Mouse (Mus musculus): ENCODE results near the gene Dab2ip.

Gene Dab2ip

DNA sequence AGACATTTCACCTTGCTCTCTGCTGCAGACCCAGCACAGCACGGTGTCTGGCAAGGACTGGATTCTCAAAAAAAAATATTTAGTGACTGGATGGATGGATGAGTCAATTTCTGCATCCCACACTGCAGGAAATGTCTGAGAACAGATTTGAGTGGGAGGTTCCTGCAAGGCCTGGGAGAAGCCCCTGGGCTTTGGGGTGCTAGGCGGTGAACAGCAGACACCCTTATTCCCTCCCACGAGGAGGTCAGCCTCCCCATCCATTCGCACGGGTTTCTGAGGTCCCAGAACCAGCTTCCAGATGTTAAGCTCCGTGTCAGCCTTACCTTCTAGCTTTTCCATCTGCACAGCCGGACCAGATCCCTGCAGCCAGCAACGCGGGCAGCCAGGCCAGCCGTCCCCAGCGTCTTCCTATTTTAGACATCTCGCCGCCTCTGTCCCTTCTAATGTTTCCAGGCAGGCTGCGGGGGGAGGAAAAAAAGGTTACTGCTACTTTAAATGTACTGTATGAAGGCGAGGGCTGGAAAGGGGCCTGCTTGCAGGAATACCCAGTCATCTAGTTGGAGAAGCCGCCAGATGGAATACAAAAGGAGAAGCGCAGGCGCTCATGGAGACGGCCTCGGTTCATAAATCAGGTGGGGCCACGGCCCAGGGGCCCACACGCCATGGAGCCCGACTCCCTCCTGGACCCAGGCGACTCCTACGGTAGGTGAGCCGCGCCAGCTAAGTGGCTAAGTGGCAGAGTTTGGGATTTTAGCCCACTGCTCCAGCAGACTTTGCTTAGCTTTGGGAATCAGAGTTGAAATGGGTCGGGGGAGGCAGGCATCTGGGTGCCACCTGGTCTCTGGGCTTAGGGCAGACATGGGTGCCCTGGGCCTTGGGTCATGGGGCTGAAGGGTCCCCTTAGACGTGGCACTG, at the start of gene Dab2ip:
TSS of gene Dab2ip (plus strand) at position 356 of the 915 bp plus-strand sequence.
- no peak for DNase-seq (ENCODE audit: low read depth, low spot score)

DNA sequence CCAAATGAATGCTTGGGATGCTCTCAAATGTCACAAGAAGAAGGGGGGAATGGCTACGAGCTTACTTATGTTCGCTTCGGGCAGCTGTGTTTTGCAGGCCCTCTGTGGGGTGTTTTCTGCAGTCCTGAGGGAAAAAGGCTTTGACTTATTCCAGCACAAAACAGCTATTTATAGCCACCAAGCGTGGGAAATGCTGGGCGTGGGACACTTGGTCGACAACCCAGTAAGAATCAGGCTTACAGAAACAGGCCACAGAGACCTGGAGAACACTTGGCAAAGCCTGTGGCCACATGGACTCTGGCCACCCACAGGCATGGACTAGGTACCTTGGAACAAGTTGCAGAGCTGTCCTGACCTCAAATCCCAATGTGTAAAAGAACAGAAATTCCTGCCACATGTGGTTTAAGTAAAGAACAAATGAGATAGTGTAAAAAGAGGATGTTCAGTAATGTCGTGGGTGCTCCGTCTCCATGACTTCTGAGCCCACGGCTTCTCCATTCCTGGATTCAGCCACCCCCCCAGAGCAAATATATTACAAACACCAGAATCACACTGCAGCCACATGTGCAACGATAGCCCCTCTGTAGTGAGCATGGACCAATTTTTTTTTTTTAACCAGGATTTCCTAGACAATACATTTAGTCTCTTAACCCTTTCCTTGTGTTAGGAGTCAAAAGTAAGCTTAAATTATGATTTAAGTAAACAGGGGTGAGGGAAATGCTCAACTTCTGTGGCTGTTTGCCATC, 49.3 kb upstream of the Dab2ip start:
- DNase-seq (ENCODE audit: low read depth, low spot score) = no peak

DNA sequence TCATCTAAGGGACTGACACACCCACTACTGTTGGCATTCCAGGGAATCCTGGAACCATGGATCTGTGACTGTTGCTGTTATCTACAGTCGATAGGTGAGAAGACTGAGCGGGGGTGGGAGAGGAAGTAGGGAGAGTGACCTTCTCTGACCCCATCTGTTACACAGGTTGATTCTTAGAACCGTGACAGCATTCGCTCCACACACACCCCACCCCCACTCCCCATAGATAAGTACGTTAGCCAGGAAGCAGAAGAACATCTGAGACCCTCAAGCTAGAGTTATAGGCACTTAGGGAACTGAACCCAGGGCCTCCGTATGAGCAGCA, 48.8 kb upstream of the Dab2ip start:
- no peak for DNase-seq (ENCODE audit: low read depth, low spot score)

DNA sequence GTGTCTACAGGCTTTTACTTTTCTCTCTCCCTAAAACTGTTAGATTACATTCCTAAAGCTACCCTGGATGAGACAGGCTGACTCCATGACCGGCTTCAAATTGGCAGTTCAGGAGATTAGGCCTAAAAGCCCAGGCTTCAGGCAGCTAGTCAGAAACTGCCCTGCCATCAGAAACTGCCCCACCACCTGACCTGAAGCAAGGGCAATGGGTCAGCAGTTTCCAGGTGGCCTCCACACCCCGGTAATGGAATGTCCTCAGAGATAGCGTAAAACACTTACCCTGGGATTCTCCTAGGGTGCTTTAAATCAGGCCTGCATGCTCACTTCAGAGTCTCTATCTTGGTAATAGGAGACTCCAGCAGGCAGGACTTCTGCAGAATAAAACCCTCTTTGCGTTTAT, 48.2 kb upstream of the Dab2ip start:
- no peak for DNase-seq (ENCODE audit: low read depth, low spot score)

DNA sequence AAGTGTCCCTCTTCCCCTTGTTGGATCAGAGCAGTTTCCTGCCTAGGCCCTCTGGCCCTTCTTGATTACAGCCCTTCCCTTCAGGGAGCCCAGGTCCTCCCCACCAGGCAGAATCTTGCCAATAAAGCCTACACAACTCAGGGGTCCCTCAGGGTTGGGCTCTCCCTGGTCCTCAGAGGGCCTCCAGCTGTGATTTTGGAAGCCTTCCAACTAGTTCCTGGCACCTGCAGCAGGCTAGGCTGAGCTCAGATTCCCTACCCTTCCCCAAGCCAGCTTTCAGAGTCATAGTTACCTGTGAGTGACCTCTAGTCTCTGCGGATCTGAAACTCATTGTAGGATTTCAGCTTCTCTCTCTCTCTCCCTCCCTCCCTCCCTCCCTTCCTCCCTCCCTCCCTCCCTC, 47.1 kb upstream of the Dab2ip start:
- DNase-seq (ENCODE audit: low read depth, low spot score) = no peak

DNA sequence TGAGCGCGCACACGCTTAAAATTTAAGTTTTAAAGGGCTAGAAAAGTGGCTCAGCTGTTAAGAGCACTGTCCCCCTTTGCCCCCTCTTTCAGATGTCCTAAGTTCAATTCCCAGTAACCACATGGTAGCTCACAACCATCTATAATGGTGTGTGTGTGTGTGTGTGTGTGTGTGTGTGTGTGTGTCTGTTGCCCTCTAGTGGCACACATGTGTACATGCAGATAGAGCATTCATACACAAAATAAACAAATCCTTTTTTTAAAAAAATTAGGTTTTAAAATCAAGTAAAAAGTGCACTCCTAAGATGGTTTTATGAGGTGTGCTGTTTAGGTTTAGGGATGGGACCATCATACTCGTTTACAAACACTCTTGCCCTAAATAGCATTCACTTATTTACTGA, 45.8 kb upstream of the Dab2ip start:
- no peak for DNase-seq (ENCODE audit: low read depth, low spot score)

DNA sequence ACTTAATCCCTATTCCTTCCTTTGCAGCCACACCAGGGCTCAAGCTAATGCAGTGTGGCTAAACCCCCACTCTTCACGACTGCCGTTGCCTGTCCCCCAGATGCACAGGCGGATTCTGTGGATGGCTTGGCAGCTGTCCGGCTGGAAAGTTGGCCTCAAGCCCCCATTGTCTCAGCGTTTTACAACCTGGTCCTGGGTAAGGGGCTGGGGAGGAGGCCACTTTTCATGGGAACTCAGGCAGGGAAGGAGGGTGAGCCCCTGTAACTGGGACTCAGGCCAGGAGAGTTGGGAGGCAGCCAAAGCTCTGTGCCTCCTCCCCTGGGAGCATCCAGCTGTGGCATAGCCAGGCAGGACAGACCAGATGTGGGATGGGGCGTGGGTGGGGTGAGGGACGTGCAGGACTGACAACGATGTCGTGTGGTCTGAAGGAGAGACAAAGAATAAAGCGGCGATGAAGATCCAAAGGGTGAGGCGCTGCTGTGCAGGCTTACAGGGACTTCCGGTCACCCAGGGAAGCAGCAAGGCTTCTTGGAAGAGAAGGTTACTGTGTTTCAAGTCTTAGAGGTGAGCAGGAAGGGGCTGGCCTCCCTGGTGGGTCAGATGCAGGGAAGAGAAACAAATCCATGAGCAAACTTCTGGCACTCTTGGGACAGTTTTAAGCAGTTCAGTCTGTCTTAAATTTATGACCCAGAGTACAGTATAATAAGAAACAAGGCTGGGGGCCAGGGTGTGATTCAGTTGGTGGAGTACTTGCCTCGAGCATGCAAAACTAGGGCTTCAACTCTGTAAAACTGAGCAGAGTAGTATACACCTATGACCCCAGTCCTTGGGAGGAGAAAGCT, 43.8 kb upstream of the Dab2ip start:
- no peak for DNase-seq (ENCODE audit: low read depth, low spot score)

DNA sequence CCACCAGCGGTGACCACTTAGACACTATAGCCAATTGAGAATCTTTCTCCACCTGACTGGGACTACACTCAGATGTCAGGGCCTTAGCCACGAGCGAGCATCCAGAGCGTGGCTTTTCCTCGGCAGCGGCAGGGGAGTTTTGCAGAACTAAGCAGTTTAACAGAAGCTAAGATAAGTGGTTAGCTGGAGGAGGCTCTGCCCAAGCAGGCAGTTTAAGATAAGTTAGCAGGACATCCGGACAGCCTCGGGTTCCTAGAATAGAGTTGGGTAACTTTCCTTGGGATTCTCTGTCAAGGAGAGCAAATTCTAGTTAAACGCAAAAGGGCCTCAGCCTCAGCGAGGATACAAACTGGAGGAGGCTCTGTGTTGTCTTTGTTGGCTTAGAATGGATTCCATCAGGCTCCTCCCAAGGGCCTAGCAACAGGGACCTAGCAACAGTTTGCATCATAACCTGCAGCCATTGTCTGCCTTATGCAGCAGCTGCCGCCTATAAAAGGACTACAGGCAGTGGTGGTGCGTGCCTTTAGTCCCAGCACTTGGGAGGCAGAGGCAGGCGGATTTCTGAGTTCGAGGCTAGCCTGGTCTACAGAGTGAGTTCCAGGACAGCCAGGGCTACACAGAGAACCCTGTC, 31.3 kb upstream of the Dab2ip start:
- no peak for DNase-seq (ENCODE audit: low read depth, low spot score)

DNA sequence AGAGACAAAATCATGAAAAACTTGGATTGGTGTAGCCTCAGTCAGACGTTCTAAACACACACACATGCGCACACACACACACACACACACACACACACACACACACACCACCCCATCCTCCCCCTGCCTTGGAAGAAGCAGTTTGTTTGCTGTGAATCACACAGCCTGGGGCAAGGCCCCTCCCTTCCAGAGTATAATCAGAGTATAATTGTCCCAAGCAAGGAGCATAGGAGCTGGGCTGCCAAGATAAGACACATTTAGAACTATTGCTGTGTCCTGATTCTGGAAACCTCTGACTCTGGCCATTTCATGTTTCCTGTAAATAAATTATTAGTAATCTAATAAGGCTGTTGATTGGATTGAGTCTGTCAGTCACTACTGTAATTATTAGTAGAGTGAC, 29.0 kb upstream of the Dab2ip start:
- DNase-seq (ENCODE audit: low read depth, low spot score) = no peak

DNA sequence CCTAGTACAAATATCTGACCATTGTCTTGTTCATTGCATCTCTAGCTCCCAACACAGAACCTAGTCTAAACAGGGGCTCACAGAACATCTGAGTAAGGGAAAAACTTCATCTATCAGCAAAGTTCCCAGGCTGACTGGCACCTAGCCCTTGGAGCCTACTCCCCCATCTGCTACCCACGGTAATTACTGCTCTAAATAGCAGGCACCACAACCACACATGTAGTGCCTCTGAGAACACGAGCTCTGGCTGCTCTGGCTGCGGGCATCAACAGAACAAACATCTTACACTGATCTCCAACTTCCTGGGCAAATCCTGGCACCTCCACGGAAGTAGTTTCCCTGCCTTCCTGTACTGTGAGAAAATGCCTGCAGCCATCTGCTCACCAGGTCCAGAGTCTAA, 28.2 kb upstream of the Dab2ip start:
- DNase-seq (ENCODE audit: low read depth, low spot score) = no peak

DNA sequence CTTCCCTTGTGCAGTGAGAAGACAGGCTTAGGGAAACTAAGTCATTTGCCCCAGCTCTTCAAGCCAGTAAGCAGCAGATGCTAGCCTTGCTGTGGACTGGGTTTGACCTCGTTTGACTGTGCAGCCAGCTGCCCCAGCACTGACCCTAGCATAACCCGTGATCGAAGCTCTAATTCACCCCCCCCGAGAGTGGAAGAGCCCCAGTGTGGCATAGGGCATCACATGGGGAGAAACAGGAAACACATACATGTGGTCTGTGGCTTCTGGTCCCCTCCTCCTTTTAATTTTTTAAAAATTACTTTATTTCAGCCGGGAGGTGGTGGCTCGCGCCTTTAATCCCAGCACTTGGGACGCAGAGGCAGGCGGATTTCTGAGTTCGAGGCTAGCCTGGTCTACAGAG, 27.3 kb upstream of the Dab2ip start:
- DNase-seq (ENCODE audit: low read depth, low spot score) = no peak

DNA sequence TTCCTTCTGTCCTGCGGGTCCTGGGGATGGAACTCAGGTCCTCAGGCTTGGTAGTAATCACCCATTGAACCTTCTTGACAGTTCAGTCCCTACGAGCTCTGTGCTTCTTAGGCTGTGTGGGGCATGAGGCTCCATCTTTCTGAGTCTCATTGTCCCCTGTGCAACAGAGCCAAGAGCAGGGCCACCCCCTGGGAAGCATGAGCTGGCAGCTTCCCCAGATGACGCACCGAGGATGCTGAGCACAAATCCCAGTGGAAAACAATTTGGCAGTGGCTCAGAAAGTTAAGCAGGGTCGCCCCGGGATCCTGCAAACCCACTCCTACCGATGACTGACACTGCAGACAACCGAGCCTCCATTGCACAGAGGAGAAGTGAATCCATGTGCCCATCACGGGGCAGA, 24.4 kb upstream of the Dab2ip start:
- DNase-seq (ENCODE audit: low read depth, low spot score) = no peak

DNA sequence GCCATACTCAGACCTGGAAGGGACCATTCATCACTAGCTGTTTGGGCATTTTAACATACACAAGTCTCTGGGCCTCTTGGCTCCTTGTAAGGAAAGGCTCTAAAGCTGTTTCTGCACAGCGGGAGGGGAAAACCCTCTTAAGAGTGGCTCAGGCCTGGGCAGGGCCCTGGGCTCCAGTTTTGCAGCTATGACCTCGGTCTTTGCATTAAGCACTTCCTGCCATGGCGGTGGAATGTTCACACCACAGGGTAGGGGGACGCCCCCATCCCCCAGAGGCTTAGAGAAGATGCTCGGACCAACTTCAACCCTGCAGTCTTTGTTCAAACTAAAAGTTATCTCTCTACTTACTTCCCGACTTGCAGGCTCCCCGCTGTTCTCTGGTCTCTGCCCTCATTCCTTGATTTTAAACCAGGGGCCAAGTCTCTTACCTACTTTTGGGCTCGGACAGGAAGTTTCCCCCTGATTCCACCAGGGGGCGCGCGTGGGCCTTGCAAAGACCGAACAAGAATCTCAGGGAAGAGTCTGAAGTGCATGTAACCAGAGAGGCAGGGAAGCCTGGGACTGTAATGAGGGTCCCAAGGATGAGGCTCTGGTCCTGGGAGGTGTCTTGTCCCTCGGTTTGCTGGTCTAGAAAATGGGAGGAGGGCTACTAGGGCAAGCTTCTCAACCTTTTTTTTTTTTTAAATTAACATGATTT, 18.6 kb upstream of the Dab2ip start:
- DNase-seq (ENCODE audit: low read depth, low spot score) = peak; percentile 63

DNA sequence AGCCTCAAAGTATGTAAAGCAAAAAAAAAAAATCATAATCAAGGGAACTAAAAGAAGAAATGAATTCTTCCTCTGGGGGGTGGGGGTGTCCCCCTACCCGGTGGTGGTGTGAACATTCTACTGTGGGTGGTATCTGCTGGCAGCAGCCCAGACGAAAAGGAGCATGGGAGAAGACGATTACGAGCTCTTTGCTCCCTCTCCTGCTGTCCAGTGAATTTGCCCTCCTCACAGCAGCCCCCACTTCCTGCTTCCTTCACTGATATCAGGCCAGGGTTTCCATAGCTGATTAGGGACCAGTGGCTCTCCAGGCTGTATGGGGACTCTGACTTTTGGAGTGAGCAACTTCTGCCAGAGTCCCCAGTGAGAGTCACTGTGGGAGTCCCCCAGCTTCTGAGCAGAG, 17.3 kb upstream of the Dab2ip start:
- DNase-seq (ENCODE audit: low read depth, low spot score) = no peak

DNA sequence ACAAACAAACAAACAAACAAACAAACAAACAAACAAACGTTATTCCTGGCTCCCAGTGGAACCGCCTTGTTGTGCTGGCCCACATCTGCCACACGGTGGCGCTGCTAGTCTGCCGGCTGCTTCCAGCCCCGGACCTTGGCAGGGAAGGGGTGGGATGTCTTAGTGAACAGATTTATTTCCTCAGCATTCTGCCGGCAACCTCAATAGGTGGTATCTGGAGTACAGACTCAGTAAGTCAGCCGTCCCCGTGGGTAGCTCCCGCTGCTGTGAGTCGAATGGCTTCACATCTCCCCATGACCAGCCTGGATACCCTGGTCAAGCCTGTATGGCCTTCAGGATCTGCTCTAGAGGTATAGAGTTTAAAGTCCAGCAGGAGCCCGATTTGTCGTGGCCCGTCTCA, 13.3 kb upstream of the Dab2ip start:
- DNase-seq (ENCODE audit: low read depth, low spot score) = peak; percentile 12

DNA sequence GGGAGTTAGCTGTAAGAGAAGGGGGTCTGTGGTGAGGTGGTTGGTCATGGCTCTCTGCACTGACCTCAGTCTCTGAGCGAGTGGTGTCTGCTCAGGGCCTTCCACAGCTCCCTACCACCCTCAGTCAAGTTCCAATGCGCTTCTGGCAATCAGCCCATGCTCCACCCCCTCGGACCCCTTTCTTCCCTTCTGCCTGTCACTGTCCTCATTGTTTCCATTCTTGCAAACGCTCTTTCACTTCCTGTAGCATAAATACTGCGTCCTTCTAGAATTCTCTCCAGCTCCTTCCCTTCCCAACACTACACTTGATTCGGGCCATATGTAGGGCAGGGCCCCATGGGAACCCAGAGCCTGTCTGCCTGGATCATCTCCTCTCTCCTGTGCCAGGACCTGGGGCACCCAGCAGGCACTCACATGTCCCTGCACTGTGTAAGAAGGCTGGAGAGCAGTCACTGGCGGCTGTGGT, 12.9 kb upstream of the Dab2ip start:
- DNase-seq (ENCODE audit: low read depth, low spot score) = no peak

DNA sequence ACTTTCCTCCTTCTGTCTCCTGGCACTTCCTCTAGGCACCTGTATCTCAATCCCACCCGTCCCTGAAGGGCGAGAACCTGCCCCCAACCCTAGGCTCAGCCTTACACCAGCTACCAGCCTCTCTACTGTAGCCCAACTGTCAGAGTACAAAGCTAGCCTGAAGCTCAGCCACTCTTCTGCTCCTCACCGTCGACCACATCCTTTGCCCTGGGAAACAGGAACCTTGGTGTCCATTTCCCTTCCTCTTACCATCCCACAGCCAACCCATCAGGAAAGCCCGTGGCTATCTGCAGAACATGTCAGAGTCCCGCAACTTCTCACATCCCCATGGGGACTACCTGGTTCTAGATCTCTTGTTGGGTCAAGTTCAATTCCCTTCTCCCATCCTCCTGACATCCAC, 11.6 kb upstream of the Dab2ip start:
- DNase-seq (ENCODE audit: low read depth, low spot score) = no peak

DNA sequence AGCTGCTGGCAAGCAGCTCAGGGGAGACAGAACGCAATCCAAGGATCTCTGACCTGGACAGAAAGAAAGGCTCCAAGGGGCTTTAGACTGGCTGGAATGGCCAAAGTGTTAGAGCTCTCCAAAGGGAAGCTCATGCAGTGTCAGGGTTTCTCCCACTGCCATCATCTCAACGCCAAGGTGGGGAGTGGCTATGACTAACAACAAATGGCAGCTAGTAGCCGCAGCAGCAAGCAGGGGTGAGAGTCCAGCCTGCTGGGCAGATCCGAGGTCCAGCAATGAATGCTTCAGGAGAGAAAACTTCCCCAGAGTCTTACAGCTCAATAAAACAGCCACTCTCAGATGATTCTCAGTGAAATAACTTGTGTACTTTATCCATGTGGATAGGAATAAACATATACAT, 8.9 kb upstream of the Dab2ip start:
- DNase-seq (ENCODE audit: low read depth, low spot score) = no peak

DNA sequence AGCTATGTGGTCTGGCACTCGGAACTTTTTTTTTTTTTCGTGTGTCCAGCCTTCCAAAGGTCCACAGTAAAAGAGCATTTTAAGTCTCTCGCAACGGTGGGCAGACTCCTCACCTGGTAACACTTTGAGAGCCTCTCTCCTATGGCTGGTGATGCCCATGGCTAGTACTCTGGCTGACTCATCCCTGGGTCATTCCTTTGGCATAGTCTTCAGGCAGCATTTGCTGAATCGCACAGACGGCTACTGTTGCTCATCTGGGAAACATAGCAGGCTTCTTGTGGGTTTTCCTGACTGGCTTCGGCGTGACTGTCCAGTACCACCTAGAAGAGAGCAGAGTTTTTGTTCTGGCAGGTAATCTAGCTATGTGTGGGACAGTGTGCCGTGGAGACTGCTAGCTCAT, 8.0 kb upstream of the Dab2ip start:
- DNase-seq (ENCODE audit: low read depth, low spot score) = no peak

DNA sequence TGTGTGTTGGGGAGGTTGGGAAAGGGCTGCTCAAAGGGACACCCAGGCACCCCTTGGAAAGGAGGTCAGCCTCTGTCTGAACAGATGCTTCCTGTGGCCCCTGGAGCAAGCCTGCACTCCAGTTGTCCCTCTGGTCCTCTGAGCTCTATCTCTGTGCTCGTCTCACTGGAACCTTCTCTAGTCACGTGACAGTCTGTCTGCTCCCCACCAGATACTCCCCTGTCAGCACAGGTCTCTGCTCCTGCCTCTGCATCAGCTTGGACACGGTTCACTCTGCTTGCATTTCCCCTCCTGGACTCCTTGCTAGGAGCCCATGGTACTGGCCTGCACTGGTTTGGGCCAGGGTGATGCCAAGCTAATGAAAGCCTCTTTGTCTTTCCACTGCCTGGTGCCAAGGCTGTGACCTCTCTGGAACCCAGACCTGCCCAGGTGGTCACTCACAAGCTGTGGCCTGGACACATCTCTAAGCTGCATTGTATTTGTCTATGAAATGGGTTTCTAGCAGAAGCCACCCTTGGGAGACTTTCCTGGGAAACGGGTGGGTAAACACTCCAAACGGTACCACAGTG, 1.1 kb upstream of the Dab2ip start:
- no peak for DNase-seq (ENCODE audit: low read depth, low spot score)
